Mouse (Mus musculus) neural tube, postnatal 0 days (tissue): ENCODE results near the gene Max. TPM values are rescaled to one million over a fixed set of nuclear protein-coding genes. Genes with fewer than 3 reads are reported as not detected.

Experiments used
- polyA plus RNA-seq: library from polyadenylated mRNA; unstranded; fragments of >200 nt; fragmentation: Nextera tagmentation; extraction: Ambion mirVana; gene quantifications from 2 replicates; pipeline ENCODE4 v1.2.1, GENCODE M21; 2015

Max gene
- 16.0 and 20.2 TPM in 2 replicates for polyA plus RNA-seq

DNA sequence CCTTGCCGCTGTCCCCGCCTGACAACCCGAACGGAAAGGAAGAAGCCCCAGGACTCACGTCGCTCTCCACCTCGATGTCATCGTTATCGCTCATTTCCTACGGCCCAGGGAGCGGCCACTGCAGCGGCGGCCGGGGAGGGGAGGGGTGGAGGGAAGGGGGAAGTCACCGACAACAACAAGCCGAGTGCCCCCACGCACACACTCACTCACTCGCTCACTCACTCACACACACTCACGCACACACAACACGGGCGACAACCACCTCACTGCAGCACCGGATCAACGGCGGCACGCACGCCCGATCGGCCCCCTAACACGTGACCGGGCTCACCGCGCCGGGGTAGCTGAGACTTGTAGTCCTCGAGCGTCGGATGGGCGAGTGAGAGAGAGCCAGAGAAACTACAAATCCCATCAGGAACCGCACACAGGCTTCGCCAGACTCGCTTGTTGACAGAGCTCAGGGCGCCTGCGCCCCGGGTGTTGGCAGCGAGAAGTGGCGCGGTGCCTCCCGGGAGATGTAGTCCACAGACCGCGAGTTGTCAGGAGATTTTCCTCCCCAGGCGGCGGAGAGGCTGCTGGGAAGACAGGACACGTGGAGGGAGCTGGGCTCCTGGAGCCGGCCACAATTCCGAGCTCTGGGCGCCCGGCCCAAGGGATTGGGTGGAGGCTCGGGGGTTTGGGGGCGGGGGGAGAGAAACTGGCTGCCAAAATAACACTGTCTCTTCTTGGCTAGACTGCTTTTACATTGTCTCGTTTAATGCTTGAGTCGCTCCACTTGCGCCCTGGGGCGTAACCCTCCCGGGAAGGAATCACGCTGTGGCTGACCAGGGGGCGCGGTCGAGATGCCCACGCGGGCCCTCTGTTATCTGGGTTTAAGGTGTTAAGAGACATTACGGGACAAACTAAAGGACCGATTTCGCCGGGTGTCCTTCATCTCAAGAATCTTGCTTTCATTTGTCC lies at the start of gene Max:
Max (minus strand) TSS at position 270 of the 960 bp plus-strand sequence.

Other genes with a start within 250 kb of the Max start
- 171 and 183 TPM in 2 replicates for gene Churc1, start 196.7 kb downstream of the Max start, polyA plus RNA-seq
- gene Fntb, start 196.6 kb downstream of the Max start, polyA plus RNA-seq: 29.9 and 33.9 TPM in 2 replicates
- not detected in 2 replicates for gene Gpx2, start 166.6 kb downstream of the Max start, polyA plus RNA-seq
- 47.2 and 48.9 TPM in 2 replicates for gene Rab15, start 139.3 kb downstream of the Max start, polyA plus RNA-seq